Mouse (Mus musculus): ENCODE data around the gene Il6ra.
A peak's percentile ranks its signal among the peaks of the same experiment; 100 is the strongest.

Gene Il6ra

GRCm38 (mm10) chr3:89912543-89913391 is at the start of gene Il6ra:
Gene Il6ra, minus strand, starts transcription at chr3:89913196.
- DNase-seq (ENCODE audit: low spot score) = peak; percentile 83

GRCm38 (mm10) chr3:89962059-89962750 is 49.2 kb upstream of the Il6ra start:
- DNase-seq (ENCODE audit: low spot score) = peak; percentile 40

DNA sequence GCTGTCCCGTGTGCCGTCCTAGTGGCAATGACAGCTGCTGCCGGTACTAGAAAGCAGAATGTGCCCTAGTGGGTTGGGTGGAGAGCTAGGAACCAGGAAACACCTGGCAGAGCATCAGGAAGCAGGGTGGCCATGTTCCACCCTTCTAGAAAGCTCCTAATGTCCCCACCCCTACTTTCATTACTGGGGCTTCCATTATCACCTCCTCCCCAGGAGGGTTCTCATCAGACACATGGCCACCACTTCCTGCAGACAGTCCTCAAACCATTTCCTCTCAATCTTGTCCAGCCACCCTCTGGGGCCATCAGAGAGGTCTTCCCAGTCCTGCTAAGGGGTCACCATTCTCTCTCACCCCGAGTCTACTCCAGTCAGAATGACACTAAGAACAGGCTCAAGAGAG is 48.4 kb upstream of the Il6ra start:
- no peak for DNase-seq (ENCODE audit: low spot score)

- DNase-seq (ENCODE audit: low spot score) = peak; percentile 92
These were observed 47.5 kb upstream of the Il6ra start for GRCm38 (mm10) chr3:89960469-89960868.

DNA sequence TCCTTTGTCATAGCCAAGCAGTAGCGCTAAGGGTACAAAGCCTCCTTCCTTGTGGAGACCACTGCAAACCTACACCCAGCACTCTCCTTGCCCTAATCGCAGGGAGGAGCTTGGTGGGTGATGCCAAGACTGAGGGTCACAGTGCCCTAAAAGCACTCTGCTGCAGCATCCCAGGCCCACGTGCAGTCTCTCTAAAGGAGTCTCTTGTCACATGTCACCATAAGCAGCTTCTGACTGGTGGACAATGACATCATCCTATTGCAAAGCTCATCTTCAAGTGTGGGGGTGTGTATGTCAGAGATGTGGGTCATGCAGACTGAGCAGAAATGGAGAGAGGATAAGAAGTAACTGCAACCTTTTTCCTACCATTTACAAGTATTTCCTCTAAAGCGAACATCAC is 46.4 kb upstream of the Il6ra start:
- peak; percentile 65 for DNase-seq (ENCODE audit: low spot score)

- no peak for DNase-seq (ENCODE audit: low spot score)
These were observed 44.9 kb upstream of the Il6ra start for GRCm38 (mm10) chr3:89957880-89958279.

DNA sequence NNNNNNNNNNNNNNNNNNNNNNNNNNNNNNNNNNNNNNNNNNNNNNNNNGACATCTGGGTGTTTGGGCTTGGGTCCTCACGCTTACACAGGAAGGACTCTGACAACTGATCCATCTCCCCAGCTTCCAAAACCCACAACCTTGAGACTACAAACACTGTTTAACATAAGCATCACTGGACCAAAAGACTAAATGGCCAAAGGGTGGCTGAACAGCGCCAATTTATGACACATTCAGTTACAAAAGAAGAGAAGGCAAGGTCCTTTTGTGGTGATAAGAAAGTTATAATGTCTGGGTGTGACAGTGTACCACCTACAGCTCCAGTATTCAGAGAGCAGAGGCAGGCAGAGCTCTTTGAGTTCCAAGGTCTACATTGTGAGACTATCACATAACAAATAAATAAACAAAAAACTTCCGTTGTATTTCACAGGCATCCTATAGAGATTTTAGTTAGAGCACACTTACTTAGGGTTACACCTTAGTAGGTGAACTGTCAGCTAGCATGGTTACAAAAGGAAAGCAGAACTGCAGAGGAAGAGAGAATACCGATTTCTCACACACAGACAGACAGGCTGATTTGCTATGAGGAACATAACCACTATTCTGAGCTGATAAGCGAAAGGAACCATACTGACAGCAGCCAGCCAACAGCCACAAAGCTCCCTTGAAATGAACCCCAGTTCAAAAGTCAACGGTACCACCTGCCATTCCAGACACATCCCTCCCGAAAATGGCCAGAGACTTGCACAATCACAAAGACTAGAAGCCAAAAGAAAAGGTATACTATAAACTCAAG is 43.4 kb upstream of the Il6ra start:
- DNase-seq (ENCODE audit: low spot score) = no peak

DNA sequence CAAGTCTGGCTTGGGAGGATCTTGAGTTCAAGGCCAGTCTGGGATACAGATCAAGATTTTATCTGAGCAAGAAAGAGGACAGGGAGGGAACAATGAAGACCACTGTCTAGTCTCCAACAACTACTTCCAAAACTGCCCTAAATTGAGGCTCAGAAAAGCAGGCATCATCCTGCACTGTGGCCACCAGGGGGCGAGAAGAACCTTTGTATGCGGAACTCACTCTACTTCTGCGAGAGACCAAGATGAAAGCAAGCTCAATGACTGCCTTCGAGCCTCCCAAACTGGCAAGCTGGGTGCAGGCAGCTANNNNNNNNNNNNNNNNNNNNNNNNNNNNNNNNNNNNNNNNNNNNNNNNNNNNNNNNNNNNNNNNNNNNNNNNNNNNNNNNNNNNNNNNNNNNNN is 40.4 kb upstream of the Il6ra start:
- no peak for DNase-seq (ENCODE audit: low spot score)

GRCm38 (mm10) chr3:89948655-89949054 is 35.7 kb upstream of the Il6ra start:
- peak; percentile 63 for DNase-seq (ENCODE audit: low spot score)

GRCm38 (mm10) chr3:89948021-89948420 is 35.0 kb upstream of the Il6ra start:
- DNase-seq (ENCODE audit: low spot score) = no peak

DNA sequence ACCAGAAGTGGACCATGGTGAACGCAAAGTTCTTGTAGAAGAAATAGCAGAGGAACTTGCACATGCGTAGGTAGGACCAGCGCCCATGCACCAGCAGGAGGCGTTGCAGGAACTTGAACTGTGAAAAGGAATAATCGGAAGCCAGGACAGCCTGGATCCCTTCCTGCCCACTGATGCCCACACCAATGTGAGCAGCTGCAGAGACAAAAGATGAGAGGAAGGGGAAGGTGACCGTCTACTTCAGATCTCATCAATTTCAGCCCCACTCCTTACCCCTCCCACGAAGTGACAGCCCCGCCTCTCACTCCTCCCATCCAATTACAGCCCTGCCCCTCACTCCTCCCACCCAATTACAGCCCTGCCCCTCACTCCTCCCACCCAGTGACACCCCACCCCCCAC is 32.0 kb upstream of the Il6ra start:
- no peak for DNase-seq (ENCODE audit: low spot score)

GRCm38 (mm10) chr3:89942894-89943293 is 29.9 kb upstream of the Il6ra start:
- peak; percentile 51 for DNase-seq (ENCODE audit: low spot score)

GRCm38 (mm10) chr3:89936495-89936894 is 23.5 kb upstream of the Il6ra start:
- DNase-seq (ENCODE audit: low spot score) = no peak

GRCm38 (mm10) chr3:89932925-89933324 is 19.9 kb upstream of the Il6ra start:
- no peak for DNase-seq (ENCODE audit: low spot score)

- no peak for DNase-seq (ENCODE audit: low spot score)
These were observed 16.0 kb upstream of the Il6ra start for GRCm38 (mm10) chr3:89928956-89929355.

DNA sequence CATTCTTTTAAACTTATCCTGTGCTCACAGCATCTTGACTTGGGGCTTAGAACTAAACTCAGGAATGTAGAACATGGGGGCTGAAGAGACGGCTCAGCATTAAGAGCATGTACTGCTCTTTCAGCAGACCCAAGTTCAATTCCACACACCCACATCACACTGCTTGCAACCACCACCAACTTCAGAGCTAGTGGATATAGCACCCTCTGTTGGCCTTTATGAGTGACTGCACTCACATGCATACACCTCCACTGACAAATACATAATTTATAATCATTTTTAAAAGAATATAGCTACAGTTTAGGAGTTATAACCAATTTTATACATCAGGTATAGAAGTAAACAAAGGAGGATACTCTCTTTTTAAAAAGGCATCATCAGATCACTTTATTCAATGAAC is 13.4 kb upstream of the Il6ra start:
- no peak for DNase-seq (ENCODE audit: low spot score)

DNA sequence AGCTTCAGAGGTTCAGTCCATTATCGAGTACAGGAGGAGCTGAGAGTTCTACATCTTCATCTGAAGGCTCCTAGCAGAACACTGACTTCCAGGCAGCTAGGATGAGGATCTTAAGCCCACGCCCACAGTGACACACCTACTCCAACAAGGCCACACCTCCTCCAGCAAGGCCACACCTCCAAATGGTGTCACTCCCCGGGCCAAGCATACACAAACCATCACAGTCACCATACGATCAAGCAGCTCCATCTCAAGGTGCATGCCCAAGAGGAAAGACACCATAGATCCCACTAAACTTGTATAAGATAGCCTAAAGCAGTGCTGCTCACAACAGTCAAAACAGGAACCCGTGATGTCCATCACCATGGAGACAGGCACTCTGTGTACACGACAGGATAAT is 7.7 kb upstream of the Il6ra start:
- DNase-seq (ENCODE audit: low spot score) = no peak

DNA sequence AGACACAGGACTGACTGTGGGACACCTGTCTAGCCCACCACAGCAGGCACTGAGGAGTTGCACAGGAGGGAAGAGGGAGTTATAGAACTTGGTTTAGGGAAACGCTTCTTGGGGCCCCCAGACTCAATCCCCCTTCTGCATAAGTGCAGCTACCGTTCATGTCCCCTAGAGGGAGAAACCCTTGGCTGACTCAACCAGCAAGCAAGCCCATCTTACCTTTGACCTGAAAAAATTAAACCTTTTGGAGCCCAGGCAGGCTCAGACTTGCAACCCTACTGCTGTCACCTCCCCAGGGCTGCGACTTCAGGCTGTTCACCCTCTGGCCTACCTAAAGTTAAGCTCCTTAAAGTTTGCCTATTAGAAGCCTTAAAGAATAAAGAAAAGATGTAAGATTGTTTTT is 4.4 kb upstream of the Il6ra start:
- DNase-seq (ENCODE audit: low spot score) = no peak

- peak; percentile 43 for DNase-seq (ENCODE audit: low spot score)
These were observed 3.6 kb upstream of the Il6ra start for GRCm38 (mm10) chr3:89916622-89917021.

GRCm38 (mm10) chr3:89914700-89915099 is 1.7 kb upstream of the Il6ra start:
- DNase-seq (ENCODE audit: low spot score) = no peak

- DNase-seq (ENCODE audit: low spot score) = no peak
These were observed 871 bp downstream of the Il6ra start for GRCm38 (mm10) chr3:89912108-89912542.

DNA sequence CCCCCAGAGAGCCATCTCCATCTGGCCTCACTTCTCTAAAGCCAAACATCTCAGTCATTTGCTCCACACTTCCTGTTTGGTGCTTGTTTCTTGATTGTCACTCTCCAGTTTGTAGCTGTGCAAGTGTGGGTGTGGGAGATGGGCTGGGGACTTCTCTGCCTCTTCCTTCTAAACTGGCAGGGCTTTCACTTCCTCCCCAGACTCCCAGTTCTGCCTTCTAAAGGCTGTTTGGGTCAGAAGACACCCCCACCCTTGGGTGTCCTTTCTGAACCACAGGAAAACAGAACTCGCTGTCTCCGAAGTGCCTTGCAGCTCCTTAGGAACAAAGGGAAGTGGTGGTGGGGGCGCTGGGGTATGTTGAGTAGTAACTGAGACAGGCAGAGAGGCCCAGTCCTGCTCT is 1.8 kb downstream of the Il6ra start:
- no peak for DNase-seq (ENCODE audit: low spot score)
